Mouse (Mus musculus) frontal cortex, postnatal 10 days (tissue): ENCODE results near the gene Gm6812.
"Not testable (repeated sequence)": the region's sequence is repeated elsewhere in the genome, so short reads cannot be mapped to it uniquely, and the experiment has no call there.

ENCODE experiments used
- DNase-seq, 2 experiments: peaks; one replicate each; pipeline ENCODE4 v3.0.0; 2022; ENCODE audit warnings: low spot score in 2 of 2, mixed read lengths in 1 of 2

Gm6812 gene

DNA sequence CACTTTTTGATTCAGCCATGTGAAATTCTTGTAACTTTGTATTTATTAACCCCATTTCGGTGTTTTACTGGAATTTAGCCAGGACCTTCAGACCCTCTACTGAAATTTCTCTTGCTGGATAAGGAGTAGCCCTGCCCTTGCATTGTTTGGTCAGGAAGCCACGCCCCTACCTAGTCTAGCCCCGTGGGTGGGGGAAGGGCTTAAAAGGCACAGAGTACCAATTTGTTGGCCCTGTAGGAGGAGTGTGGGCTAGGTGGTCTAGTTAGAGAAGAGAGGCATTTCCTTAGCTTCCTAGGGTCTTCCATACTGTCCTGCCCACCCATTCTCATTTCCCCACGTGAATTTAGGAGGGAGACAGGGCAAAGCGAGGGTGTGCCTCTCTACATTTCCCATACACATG is at the start of gene Gm6812:
Gene Gm6812, minus strand, starts transcription at position 101 of the 400 bp plus-strand sequence.
- DNase-seq: not testable (repeated sequence)

DNA sequence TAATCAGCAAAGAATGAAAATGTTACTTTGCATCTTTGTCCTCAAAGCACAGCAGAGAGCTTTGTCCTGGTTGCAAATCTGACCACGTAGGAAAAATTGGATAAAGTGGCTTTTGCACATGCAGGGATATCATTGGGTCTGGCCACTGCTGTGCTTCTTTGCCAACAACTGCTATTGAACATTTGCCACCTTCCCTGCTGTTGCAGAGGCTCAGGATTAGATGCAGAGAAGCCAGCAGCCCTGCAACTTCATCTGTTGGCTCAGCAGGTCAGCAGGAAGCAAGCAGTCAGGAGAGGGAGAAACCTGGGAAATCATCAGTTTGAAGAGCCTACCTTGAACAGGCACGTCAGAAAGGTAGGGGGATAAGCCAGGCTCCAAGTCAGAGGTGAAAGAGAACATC is 27.7 kb downstream of the Gm6812 start:
- no peak for DNase-seq
